Mouse (Mus musculus): Measurements from ENCODE around the gene Naa80. TPM values are rescaled to one million over a fixed set of nuclear protein-coding genes. Genes with fewer than 3 reads are reported as not detected.
A peak's percentile ranks its signal among the peaks of the same experiment; 100 is the strongest.

Naa80 gene
- polyA plus RNA-seq, 1 experiment: 28.8 TPM

DNA sequence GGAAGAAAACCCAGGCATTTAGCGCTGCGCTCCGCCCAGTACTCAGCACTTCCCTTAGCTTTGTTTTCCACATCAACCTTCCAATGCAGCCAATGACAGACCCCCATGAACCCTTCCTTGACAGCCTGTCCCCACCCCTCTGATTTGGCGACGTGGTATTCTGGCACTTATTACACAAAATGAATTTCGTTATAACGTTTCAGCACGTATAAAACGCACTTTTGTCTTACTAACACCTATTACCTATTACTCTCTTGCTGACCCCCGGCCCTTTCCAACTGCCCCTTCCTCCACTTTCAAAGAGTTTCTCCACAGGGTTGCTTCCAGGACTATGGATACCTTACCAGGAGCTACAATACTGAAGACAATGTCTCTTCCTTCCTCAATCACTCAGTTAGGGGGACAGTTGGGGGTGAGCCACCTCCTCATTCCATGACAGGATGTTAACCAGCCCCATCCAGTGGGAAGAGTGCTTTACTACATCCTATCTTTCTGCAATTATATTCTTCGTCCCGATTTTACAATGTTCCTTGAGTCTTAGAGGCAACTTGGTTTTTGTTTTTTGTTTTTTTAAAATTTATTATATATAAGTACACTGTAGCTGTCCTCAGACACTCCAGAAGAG lies 34.4 kb downstream of the Naa80 start:
- TF ChIP-seq POLR2A (IDR thresholded peaks at IDR 0.05; ENCODE audit: borderline replicate concordance, extremely low read depth, insufficient read depth, insufficient read length, poor library complexity, severe bottlenecking) (no peak), CTCF (IDR thresholded peaks at IDR 0.05; ENCODE audit: borderline replicate concordance, extremely low read depth, insufficient read depth, insufficient read length) (peak; percentile 22; the same call in 1 of the 2 replicates)

DNA sequence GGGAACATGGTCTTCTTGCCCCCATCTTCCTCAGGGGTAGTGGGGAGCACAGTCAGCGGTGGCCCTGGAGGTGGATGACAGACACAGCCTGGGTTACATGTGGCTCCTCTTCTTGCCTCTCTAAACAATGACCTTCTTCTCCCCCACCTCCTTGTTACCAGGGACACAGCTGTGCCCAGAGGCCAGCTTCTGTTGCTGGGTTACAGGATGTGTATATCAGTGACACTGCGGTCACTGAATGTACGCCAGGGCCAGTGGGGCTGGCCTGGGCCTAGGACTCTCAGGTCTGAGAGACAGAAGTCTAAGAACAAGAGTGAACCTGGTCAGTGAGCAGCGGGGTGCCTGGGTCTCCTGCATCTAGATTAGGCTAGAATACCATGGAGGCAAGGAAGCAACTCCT lies 36.3 kb downstream of the Naa80 start:
- TF ChIP-seq POLR2A (IDR thresholded peaks at IDR 0.05; ENCODE audit: borderline replicate concordance, extremely low read depth, insufficient read depth, insufficient read length, poor library complexity, severe bottlenecking): no peak
- TF ChIP-seq CTCF (IDR thresholded peaks at IDR 0.05; ENCODE audit: borderline replicate concordance, extremely low read depth, insufficient read depth, insufficient read length): no peak
- DNase-seq (ENCODE audit: low read depth): no peak

More for the DNA sequence above, 34.4 kb downstream of the Naa80 start:
- peak; percentile 73 for DNase-seq (ENCODE audit: low read depth)

DNA sequence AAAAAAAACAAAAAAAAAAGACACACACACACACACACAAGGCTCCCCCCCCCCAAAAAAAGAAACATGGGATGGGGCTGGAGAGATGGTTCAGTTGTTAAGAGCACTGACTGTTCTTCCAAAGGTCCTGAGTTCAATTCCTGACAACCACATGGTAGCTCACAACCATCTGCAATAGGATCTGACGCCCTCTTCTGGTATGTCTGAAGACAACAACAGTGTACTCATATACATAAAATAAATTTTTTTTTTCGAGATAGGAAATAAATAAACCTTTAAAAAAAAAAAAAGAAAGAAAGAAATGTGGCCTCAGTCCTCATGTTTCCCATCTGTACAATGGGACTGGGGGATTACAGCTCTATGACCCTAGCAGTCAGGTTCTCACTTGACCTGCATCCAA lies 38.8 kb downstream of the Naa80 start:
- DNase-seq (ENCODE audit: low read depth): no peak
- TF ChIP-seq CTCF (IDR thresholded peaks at IDR 0.05; ENCODE audit: borderline replicate concordance, extremely low read depth, insufficient read depth, insufficient read length) (no peak), POLR2A (IDR thresholded peaks at IDR 0.05; ENCODE audit: borderline replicate concordance, extremely low read depth, insufficient read depth, insufficient read length, poor library complexity, severe bottlenecking) (no peak)

DNA sequence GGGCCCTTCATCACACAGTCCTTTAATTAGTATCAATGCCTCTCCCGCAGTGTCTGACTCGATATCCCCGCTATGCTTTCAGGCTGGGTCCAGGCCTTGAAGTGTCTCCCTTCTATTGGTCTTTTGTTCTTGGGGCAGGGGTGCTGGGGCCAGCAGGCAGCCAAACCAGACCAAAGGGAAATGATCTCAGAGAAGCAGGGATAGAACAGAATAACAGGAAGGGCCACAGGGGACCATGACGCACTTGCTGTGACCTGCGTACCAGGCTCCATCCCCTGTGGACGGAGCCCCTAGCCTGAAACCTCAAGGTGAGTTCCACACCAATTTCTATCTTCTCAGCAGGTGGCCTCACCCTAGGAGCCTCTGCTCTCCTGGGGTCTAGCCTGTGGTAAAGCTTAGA lies 39.4 kb downstream of the Naa80 start:
- DNase-seq (ENCODE audit: low read depth): no peak
- TF ChIP-seq POLR2A (IDR thresholded peaks at IDR 0.05; ENCODE audit: borderline replicate concordance, extremely low read depth, insufficient read depth, insufficient read length, poor library complexity, severe bottlenecking) (no peak), CTCF (IDR thresholded peaks at IDR 0.05; ENCODE audit: borderline replicate concordance, extremely low read depth, insufficient read depth, insufficient read length) (no peak)

DNA sequence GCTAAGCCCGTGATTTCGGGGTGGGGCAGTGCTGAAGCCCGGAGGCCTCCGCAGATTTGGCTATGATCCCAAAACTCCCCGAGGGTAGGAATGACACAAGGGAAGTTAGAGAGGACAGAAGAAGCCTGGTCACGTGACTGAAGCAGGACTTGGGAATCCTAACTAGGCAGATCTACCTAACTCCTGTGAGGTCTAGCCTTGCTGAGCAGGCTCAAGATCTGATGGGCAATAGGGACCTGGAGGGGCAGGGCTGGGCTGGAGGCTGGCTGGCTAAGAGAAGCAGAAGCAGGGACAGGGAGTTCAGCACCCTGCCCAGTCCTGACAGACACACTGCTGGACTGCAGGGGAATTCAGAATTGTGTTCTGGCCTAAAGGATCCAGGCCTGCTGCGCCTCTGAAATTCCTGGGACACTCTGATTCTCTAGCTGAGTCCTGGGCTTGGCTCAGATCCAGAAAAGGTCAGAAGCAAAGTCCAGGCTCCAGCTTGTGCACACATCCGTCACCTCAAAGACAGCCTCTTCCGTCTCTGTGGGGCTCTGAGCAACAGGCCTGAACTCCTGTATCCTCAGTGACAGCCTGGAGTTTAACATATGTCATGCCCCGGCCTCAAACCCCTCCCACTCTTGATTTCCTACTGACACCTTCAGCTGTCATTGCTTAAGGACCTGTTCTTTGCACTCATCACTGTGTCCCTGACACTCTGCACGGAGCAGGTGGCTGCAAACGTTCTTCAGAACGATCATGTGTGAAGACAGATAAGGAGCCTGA lies 40.3 kb downstream of the Naa80 start:
- no peak for TF ChIP-seq CTCF (IDR thresholded peaks at IDR 0.05; ENCODE audit: borderline replicate concordance, extremely low read depth, insufficient read depth, insufficient read length)
- TF ChIP-seq POLR2A (IDR thresholded peaks at IDR 0.05; ENCODE audit: borderline replicate concordance, extremely low read depth, insufficient read depth, insufficient read length, poor library complexity, severe bottlenecking): no peak
- DNase-seq (ENCODE audit: low read depth): peak; percentile 79

DNA sequence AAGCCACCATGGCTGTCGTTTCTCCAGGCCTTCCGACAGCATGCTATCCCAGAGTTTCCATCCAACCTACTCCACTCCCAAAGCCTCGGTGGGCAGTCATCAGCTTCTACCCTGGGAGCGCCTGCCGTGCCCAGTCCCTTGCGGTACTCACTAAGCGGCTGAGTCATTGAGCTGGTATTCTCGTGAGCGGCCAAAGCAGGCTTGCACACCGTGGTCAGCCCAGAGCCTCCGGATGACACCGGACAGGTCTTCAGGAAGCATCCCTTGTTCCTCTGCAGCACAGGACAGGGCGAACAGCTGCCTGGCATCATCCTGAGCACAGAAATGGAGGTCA lies 40.8 kb downstream of the Naa80 start:
- TF ChIP-seq CTCF (IDR thresholded peaks at IDR 0.05; ENCODE audit: borderline replicate concordance, extremely low read depth, insufficient read depth, insufficient read length): no peak
- TF ChIP-seq POLR2A (IDR thresholded peaks at IDR 0.05; ENCODE audit: borderline replicate concordance, extremely low read depth, insufficient read depth, insufficient read length, poor library complexity, severe bottlenecking): no peak
- DNase-seq (ENCODE audit: low read depth): no peak

DNA sequence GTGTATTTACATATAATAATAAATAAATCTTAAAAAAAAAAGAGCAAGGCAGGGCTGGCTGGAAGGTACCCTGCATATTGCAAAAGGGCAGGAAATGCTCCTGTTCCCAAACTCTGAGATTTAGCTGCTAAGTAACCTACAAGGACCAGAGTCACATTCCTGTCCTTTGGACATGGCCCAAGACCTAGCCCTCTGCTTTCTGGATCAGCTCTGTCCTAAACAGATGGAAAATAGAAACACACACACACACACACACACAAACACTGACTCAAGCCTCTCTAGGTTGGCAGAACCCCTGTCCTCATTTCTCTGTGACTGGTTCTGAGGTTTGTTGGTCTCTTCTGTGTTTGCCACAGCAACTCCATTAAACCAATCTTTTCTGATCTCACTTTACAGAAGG lies 42.3 kb downstream of the Naa80 start:
- TF ChIP-seq POLR2A (IDR thresholded peaks at IDR 0.05; ENCODE audit: borderline replicate concordance, extremely low read depth, insufficient read depth, insufficient read length, poor library complexity, severe bottlenecking) (no peak), CTCF (IDR thresholded peaks at IDR 0.05; ENCODE audit: borderline replicate concordance, extremely low read depth, insufficient read depth, insufficient read length) (no peak)
- no peak for DNase-seq (ENCODE audit: low read depth)

DNA sequence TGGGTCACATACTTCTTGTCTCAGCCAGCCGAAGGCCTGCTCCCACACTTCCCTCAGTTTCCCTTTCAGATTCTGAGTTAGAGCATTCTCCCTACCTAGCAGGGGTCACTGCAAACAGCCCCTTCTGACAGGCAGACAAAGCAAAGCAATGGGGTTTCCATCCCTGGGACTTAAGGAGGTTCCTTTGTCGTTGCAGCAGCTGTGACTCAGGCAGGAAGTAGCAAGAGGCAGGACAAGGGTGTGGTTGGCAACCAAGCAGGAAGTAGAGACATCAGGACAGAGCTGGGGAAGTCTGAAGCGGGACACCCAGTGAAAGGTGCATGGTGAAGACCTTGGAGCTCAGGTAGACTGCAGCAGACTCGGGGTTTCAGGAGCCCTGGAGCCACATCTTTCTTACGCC lies 45.9 kb downstream of the Naa80 start:
- no peak for DNase-seq (ENCODE audit: low read depth)
- TF ChIP-seq CTCF (IDR thresholded peaks at IDR 0.05; ENCODE audit: borderline replicate concordance, extremely low read depth, insufficient read depth, insufficient read length) (no peak), POLR2A (IDR thresholded peaks at IDR 0.05; ENCODE audit: borderline replicate concordance, extremely low read depth, insufficient read depth, insufficient read length, poor library complexity, severe bottlenecking) (no peak)

DNA sequence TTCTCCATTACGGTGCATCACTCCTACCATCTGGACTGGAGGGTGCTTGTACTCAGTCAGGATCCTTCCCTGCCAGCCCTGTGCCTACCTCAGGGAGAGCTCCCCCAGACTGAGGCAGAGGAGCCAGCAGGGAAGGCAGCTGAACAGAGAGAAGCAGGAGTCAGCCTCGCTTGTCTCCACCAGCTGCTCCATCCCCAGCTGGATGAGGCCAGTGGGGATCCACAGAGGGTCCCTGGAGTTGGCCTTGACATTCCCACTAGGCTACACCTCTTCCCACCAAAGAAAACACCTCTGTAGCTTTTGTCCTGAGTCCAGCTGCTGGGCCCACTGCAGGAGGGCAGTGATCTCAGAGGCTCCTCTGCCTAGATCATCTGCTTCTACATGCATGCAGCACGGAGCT lies 46.3 kb downstream of the Naa80 start:
- TF ChIP-seq CTCF (IDR thresholded peaks at IDR 0.05; ENCODE audit: borderline replicate concordance, extremely low read depth, insufficient read depth, insufficient read length): no peak
- TF ChIP-seq POLR2A (IDR thresholded peaks at IDR 0.05; ENCODE audit: borderline replicate concordance, extremely low read depth, insufficient read depth, insufficient read length, poor library complexity, severe bottlenecking): no peak
- no peak for DNase-seq (ENCODE audit: low read depth)

DNA sequence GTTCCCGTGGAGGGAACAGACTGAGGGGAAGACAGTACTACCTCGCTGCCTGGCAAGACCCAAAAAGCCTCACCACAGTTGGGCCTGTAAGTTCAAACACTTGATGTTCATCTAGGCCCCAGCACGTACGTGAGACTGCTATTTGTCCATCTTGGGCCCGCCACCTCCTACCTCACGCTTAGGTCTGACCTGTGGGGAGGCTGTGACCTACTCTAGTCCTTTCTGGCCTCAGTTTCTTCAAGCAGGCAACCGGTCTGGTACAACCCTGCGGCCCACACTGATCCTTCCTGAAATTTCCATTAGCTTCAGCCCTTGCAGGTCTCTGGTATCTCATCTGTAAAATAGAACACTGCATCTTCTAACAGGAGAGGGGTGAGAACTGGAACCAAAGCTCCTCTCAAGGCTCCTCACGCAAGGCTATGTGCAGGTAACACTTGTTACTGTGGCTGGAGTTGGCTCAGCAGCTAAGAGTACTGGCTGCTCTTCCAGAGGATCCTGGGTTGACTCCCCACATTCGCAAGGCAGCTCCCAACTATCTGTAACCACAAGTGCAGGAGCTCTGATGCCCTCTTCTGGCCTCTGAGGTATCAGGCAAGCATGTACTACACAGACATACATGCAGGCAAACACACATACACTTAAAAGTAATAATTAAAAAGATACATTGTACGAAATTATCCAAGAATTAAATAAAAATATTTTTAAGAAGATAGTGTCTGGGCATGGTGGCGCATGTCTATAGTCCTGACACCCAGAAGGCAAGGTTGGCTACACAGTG lies 46.9 kb downstream of the Naa80 start:
- no peak for TF ChIP-seq POLR2A (IDR thresholded peaks at IDR 0.05; ENCODE audit: borderline replicate concordance, extremely low read depth, insufficient read depth, insufficient read length, poor library complexity, severe bottlenecking)
- TF ChIP-seq CTCF (IDR thresholded peaks at IDR 0.05; ENCODE audit: borderline replicate concordance, extremely low read depth, insufficient read depth, insufficient read length): peak; percentile 28; the same call in 1 of the 2 replicates
- DNase-seq (ENCODE audit: low read depth): peak; percentile 53

DNA sequence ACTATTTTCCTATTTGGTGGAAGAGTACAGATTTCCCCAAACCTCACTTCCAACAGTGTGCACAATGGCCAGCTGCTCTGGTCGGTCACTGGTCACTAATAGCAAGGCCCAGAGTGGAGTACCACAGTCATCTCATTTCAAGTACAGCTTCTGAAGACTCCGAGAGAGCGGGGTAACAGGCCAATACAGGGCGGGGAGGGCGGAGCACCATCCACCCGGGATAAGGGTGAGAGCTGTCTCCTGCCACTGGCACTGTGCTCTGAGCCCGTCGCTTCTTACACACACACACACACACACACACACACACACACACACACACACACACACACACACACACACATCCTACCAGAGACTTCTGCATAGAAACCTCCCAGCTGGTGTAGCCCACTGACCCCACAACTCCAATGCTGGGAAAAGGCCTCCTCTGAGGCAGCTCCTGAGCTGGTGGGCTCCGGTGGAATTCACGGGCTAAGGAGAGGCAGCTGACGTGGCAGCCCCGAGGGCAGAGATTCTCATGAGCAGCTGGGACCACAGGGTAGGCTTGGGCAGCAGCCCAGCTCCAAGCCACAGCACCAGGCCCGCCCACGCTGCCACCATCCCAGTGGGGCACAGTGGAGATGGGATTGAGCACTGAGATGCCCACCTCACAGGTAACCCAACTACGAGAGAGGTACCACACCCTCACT lies 47.6 kb downstream of the Naa80 start:
- DNase-seq (ENCODE audit: low read depth): peak; percentile 88
- no peak for TF ChIP-seq POLR2A (IDR thresholded peaks at IDR 0.05; ENCODE audit: borderline replicate concordance, extremely low read depth, insufficient read depth, insufficient read length, poor library complexity, severe bottlenecking)
- no peak for TF ChIP-seq CTCF (IDR thresholded peaks at IDR 0.05; ENCODE audit: borderline replicate concordance, extremely low read depth, insufficient read depth, insufficient read length)

Measured in brain, embryonic 14.5 days (tissue).